Mouse (Mus musculus) c-Kit-positive CD71-positive TER-119-negative erythroid progenitor cells, embryonic 14.5 days (primary cell): ENCODE measurements around the gene Agpat1.

ENCODE experiments used
- DNase-seq: peaks from one replicate; pipeline ENCODE4 v3.0.0-alpha.2; 2013; ENCODE audit warnings: low read depth

Gene Agpat1

GRCm38 (mm10) chr17:34655160-34655559 is 51.1 kb downstream of the Agpat1 start:
- DNase-seq, result no peak

- no peak for DNase-seq
These were observed 51.5 kb downstream of the Agpat1 start for GRCm38 (mm10) chr17:34655581-34655991.

GRCm38 (mm10) chr17:34656666-34657065 is 52.6 kb downstream of the Agpat1 start:
- DNase-seq, result no peak

GRCm38 (mm10) chr17:34657271-34657670 is 53.2 kb downstream of the Agpat1 start:
- no peak for DNase-seq

- no peak for DNase-seq
These were observed 54.1 kb downstream of the Agpat1 start for GRCm38 (mm10) chr17:34658145-34658544.

GRCm38 (mm10) chr17:34658591-34658990 is 54.5 kb downstream of the Agpat1 start:
- DNase-seq, result no peak

- no peak for DNase-seq
These were observed 55.3 kb downstream of the Agpat1 start for GRCm38 (mm10) chr17:34659181-34659896.

GRCm38 (mm10) chr17:34659897-34660214 is 55.8 kb downstream of the Agpat1 start:
- DNase-seq, result no peak

GRCm38 (mm10) chr17:34660259-34660820 is 56.3 kb downstream of the Agpat1 start:
- no peak for DNase-seq

- DNase-seq, result no peak
These were observed 57.1 kb downstream of the Agpat1 start for GRCm38 (mm10) chr17:34661121-34661591.

GRCm38 (mm10) chr17:34662468-34662867 is 58.4 kb downstream of the Agpat1 start:
- DNase-seq, result no peak

- no peak for DNase-seq
These were observed 58.9 kb downstream of the Agpat1 start for GRCm38 (mm10) chr17:34662978-34663377.
